Mouse (Mus musculus): ENCODE results near the gene Pnpla2.

DNA sequence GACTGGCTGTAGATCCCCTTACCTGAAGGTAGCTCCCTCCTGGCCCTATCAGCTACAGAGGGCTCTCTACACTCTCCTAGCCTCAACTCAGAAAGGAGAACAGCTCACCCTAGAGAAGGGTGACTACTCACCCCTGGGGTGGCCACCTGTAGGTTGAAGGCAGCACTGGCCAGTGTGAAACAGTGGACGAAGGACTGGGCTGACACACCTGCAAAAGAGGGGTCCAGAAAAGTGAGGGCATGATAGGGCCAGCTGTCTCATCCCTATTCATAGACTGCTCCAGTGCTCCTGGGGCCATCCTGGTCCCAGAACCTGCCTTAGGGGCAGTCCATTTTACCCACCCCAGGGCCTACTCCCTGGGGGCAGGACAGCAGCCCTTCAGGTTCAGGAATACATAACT is 43.3 kb upstream of the Pnpla2 start:
- TF ChIP-seq CTCF (IDR thresholded peaks at IDR 0.05; ENCODE audit: control insufficient read depth, insufficient read depth, low read length): no peak
- no peak for TF ChIP-seq POLR2A (IDR thresholded peaks at IDR 0.05; ENCODE audit: borderline replicate concordance, control insufficient read depth, low read depth, low read length)

All from bone marrow, adult 2 months (tissue).